Mouse (Mus musculus) bone marrow, adult 2 months (tissue): ENCODE data around the gene Bnip1.

Experiments
- CTCF ChIP-seq: fragments of 200-500 bp; IDR thresholded peaks from 2 replicates; pipeline ENCODE4 v1.5.1; 2011; ENCODE audit warnings: low read length, control low read depth; ENCODE audit not compliant: control insufficient read depth, insufficient read depth
- POLR2A ChIP-seq: fragments of 200-500 bp; IDR thresholded peaks from 2 replicates; pipeline ENCODE4 v1.6.1; 2011; ENCODE audit warnings: low read depth, mild to moderate bottlenecking, control low read depth, low read length, borderline replicate concordance; ENCODE audit not compliant: control insufficient read depth

- TF ChIP-seq POLR2A (no peak), CTCF (no peak)
Observed at GRCm38 (mm10) chr17:26778001-26778400, 2.9 kb upstream of the Bnip1 start.
